Mouse (Mus musculus) adrenal gland, adult 2 months (tissue): ENCODE measurements around the gene Tbc1d16. TPM values are rescaled to one million over a fixed set of nuclear protein-coding genes. Genes with fewer than 3 reads are reported as not detected.

Experiments used
- DNase-seq: peaks from one replicate; pipeline ENCODE4 v3.0.0; 2021
- polyA plus RNA-seq: library from polyadenylated mRNA; depleted of rRNA; stranded (reverse); fragments of >200 nt; gene quantifications from 2 replicates; pipeline ENCODE4 v1.2.3, GENCODE M21; 2012
- total RNA-seq, 2 experiments: library from RNA; stranded (reverse); gene quantifications; 2 replicates each; pipeline ENCODE4 v1.2.3; 2021

Tbc1d16 gene
- total and polyA plus RNA-seq, 3 experiments: 6.2 to 24.5 (median 12.8) TPM

DNA sequence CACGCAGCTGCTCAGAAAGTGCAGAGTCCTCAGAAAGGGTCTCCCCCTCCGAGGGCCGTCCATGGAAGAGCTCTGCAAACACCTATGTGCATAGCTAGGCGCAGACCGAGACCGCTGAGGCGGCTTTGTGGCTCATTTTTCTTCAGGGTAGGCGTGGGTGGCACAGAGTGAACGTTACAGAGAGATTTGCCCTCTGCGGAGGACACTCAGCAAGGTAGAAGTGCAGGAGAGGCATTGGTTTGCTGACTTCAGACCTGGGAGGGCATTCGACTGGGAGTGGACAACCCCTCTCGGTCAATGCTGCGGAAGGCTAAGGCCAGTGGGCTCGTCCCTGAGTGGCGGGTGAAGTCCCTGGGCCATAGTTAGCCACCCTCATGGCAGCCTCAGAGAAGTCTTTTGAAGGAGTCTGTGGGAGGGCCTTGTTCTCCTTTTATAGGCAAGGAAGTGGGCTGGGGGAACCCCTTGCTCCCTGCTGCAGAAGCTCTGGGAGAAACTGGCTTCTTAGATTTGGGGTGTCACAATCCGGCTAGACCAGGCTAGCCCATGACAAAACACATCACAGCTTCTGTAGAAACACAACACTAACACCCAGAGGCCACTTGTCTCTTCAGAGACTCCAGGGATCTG is 84.8 kb downstream of the Tbc1d16 start:
- DNase-seq: no peak

DNA sequence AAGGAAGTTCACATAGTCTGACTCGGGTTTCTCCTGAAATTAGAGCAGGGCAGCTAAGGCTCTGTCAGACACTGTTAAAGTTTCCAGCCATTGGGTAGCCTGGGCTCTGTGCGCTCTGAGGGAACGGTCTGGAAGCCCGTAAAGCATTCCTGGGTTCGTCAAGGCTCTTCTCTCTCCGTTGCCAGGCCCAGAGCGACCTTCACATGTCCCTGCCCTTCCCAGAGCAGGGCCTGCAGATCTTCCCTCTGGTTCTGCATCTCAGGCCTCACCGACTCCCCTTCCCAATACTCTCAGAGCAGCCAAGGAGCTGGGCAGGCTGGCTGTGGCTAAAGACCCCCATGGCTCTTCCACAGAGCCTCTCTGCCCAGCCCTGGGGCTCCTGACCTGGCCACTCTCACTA is 85.7 kb downstream of the Tbc1d16 start:
- peak; percentile 64 for DNase-seq

DNA sequence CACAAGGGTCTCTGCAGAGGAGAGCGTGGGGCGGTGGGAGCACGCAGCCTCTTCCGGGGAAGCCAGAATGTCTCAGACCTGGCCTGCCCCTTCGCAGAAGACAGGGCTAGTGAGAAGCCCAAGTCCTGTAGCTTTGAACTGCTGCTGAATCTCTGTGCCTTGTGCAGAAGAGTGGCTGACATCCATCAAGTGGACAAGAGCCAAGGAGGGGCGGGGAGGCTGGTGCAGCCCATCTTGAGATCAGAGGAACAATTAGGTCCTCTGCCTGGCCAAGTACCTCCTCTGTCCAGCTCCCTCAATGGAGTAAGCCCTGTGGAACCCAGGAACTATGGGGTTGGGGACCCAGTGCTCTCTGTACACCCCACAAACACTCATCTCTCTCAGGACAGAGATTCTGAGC is 89.3 kb downstream of the Tbc1d16 start:
- DNase-seq: no peak

DNA sequence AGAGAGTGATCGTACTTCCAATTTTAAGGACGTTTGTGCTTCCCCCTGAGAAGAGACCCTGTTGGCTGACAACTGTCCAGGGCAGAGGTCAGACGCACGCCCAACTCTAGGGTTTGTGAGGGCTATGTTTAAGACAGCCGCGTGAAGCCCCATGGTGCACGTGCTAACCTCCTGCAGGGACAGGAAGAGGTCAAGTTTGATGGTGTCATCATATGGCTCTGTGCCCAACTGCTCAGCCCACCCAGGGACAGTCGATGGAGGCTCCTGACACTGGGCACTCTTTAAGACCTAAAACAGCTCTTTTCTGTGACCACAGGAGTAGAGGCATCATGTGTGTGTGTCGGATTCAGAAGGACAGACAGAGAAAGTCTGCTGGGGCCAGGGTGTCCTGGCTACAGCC is 90.1 kb downstream of the Tbc1d16 start:
- no peak for DNase-seq

DNA sequence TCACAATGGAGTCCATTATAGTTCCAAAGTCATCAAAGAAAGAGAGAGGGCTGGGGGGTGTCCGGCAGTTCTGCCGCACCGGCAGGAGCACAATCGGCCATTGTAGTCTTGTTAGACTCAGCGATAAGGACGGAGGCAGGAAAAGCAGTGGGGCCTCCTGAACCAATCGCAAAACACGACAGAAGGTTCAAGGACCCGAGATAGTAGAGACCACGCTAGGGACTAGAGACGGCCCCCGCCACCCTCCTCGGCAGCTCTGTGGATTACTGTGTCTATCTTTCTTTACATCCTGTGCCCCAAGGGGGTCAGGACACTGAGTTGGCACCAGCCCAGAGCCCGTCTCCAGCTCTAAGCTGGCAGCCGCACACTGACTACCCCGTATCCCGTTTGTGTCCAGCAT is 93.7 kb downstream of the Tbc1d16 start:
- no peak for DNase-seq

DNA sequence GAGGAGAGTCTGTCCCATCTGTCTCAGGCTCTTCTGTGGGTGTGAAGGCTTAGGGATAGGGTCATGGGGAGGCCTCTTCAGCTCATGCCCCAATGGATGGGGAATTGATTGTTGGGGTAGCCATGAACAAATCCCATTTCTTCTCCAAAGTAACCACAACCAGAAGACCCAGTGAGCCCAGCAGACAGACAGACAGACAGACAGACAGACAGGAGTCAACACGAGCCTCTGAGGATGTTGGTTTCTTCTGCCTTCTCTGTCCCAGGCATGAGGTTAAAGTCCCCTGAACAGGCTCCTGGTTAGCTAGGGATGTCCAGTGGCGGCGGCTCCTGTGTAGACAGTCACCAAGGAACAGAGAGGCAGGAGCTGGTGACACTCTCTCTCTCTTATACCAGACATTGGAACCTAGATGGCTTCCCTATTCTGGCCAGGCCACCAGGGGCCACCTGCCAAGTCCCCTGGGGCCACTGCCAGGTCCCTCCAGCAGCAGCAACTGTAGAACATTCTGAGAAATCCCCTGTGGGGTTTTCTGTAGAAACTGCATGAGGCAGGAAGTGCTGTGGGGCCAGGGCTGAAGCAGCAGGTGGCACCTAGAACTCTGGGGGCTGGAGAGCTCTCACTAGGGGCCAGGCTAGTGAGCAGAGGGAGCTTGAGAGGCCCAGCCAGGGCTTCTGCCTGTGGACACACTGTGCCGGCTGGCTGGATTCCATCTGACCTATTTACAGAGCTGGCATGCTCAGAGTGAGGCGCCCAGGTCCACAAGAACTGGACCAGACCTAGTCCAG is 94.7 kb downstream of the Tbc1d16 start:
- peak; percentile 89 for DNase-seq

DNA sequence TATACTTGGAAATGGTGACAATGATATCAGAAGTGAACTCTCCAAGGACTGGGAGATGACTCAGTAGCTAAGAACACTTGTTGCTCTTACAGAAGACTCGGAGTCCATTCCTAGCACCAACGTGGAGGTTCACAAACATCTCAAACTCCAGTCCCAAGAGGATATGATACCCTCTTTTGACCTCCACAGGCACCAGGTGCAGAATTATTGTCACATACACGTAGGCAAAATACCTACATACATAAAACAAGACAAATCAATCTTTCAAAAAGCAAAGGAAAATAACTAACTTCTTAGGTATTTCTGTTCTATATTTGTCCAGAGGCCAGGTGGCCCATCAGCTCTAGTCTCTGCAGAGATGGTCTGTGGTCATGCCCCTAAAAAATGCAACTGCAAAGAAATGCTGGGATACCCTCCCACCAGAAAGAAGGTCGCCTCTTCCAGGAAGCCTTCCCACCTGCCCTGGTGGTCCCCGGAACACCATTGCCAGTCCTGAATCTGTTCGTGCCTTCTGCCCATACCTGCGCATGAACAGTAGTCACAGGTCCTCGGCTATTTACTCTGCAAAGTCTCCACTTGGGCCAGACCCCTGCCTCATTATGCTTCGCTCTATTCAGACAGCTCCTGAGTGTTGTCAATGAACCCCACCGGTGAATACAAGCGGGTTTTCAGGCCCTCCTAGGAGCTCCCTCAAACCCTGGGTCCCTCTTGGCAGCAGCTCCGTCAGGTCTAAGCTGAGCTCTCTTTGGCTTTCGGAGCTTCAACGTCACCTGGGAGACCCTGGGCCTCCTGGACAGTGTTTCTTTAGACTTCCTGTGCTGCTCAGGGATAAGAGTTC is 95.9 kb downstream of the Tbc1d16 start:
- no peak for DNase-seq

DNA sequence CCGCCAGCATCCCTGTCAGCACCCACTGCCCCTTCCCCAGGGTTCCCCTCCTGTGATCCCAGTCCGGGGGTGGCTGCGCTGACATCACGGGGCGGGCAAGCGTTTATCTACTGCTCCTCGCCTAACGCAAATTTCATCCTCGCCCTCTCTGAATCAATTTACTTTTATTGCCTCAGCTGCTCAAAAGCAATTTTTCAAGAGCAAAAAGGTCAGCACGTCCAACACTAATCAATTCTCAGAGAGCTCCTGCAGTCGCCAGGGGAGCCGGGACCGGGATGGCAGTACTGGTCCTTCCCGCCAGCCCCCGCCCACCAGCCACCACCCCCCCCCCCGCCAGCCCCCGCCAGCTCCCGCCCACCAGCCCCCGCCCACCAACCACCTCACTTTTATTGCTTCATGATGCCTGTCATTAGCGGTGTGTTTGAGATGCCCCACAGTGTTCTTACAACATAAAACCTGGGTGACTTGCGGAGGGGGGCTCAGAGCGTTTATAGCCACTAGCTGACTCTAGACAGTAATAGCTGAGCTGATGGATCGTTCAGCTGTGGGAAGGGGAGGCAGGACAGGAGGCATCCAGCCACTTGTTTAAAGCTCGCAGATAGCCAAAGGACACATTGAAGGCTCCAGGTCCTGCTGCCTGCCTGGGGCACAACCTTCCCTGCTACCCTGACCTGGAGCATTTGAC is 98.1 kb downstream of the Tbc1d16 start:
- no peak for DNase-seq

DNA sequence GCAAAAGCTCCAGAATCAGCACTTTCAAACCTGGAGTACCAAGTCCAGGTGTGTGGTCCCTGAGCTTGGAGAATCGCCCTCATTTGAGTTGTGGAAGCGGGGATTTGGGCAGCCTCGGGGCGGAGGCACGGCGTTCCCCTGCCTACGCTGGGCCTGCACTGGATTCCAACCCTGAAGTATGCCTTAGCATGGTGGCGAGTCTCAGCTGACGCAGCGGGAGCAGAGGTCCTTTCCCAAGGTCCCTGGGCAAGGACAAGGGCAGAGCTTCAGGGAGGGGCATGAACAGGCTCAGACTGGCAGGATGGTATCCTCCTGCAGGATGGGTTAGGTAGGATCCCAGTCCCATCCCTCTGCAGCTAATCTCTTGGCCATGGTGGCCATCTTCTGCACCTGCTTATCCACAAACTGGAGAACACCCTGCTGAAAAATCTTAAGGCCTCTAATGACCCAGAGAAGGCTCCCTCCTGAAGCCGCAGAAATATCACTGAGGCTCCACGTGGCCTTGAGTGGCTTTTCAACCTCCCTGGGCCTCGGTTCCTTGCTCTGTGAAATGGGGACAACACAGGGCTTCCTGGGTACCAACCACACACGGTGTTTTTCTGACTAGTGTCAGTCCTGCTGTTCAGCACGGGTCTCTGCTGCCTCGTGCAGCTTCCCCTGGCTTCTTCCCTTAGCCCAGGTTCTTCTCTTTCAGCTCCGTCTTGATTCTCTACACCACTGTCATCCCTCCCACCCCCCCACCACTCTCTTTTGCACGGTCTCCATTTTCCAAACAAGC is 98.8 kb downstream of the Tbc1d16 start:
- peak; percentile 88 for DNase-seq

DNA sequence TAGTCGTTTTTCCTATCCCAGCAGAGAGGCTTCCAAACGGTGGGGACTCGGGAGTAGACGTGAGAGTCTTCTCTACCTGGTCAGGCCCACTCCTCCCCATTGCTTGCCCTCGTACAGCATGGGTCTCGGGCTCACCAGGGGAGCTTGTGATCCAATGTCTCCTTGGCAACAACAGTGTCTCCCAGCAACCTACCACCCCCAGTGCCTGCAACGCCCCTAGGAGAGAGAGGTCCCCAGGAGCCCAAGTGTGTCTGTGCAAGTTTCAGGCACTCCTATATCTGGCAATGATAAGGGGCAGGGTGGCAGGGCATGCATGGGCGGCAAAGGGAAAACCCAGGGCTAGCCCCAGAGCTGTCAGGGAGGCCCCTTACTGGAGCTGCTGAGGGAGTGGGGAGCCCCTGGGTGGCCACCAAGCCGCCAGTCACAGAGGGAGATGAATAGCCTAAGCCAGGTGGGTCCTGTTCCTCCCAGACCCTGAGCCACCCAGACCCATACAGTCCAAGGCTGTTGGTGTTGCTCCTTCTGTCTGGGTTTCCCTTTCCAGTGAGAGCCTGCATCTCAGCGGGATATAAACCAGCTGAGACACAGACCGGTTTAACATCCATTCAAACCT is 99.5 kb downstream of the Tbc1d16 start:
- DNase-seq: no peak

DNA sequence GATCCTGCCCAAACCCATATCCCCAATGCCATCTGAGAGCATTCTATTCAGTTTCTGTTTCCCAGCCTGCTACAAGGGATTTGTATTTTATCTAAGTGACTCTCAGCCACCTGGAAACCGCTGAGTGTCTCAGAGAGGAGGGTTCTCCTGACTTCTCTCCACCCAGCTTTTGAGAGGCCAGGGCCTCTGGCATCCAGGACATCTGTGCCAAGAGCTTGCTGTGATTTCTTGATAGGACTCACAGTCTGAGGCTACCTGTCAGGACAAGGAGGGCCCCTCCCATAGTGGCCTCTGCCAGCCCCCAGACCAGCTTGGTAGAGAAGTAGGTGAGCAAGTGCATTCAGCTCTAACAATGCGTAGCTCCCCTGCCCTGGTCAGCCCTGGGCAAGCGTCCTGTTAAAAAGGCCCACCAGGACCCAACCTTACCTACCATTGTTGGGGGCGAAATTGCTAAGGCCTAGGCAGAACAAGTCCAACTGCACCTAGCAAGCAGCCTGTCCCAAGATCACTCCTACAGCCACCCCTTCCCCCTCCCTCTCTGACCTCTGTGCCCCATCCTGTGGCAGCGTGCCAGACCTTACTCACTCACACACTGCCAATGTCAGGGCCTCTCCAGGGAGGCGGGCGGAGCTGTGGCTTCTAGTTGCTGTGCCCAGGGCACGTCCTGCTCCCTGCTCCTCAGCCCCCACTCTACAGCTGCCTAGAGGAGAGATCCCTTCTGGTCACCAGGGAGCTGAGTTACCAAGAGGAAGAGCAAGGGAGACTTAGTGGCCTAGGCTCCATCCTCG is 100.4 kb downstream of the Tbc1d16 start:
- peak; percentile 97 for DNase-seq

DNA sequence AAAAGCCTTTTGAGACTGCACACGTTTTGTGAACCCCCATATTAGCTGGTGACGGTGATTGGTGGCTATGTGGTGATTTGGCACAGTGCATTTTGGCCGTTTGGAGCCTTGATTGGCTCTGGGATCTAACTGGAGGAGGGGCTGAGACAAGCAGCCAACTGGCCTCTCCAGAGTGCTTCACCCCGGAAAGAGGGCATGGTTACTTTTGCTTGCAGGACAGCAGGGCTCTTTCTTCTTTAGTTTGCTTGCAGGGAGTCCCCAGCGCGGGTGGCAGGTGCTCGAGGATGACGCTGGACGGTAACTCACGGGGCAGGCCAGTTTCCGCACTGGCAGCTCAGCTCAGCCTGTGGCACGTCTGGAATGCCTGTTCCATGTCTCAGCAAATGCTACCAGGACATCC is 101.2 kb downstream of the Tbc1d16 start:
- peak; percentile 78 for DNase-seq

DNA sequence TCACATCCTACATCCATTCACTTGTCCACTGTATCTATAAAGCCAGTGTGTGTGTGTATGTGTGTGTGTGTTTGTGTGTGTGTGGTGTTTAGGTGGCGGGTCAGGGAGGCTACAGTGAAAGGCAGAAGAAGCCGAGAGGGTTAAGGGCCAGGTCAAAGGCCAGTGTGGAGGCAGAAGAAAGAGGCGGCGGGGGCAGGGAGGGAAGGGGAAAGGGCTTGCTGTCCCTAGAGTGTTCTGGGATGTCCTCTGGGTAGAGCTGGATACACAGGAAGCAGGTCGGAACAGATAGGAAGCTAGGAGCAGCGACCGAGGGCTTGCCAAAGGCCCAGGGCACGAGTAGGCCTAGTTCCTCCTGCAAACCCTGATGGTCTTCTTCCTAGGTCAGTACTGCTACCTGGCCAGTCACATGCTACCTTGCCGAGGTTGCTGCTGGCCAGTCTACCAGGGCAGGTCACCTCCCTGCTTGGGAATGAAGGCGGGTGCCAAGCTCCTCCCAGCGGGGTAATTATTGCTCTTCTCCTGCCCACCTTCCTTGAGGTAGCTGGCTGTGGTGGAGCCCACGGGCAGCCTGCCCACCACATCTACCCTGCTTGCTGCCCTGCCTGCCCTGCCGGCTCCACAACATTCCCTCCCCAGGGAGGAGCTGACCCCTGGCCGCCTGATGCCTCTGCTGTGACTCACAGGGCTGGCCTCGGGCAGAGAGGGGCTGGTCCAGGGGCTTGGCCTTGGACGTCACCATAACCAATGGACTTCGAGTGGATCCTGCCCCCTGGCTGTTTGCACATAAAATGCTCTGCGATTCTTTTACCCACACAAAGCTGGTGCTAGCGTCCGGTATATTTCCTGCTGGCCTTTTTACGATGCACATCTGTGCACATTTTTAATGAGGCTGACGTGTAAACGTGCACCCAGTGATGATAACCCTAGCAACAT is 102.1 kb downstream of the Tbc1d16 start:
- DNase-seq: peak; percentile 98

DNA sequence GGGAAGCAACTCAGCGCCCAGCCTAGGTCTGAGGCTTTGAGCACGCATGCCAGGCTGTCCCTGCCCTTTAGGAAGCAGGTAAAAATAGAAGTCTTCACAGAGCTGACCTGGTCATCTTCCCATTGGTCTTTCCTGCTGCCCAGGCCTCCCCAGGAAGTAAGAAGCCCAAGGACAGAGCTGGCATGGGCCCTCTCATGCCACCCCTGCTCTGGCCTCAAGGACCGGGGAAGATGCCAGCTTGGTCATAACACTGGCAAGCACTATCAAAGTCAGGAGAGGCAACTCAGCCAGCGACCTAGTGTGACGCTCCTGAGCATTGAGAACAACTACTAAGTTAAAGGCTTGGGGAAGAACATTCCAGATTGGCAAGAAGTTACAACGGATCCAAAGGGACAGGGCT is 103.8 kb downstream of the Tbc1d16 start:
- DNase-seq: peak; percentile 94

DNA sequence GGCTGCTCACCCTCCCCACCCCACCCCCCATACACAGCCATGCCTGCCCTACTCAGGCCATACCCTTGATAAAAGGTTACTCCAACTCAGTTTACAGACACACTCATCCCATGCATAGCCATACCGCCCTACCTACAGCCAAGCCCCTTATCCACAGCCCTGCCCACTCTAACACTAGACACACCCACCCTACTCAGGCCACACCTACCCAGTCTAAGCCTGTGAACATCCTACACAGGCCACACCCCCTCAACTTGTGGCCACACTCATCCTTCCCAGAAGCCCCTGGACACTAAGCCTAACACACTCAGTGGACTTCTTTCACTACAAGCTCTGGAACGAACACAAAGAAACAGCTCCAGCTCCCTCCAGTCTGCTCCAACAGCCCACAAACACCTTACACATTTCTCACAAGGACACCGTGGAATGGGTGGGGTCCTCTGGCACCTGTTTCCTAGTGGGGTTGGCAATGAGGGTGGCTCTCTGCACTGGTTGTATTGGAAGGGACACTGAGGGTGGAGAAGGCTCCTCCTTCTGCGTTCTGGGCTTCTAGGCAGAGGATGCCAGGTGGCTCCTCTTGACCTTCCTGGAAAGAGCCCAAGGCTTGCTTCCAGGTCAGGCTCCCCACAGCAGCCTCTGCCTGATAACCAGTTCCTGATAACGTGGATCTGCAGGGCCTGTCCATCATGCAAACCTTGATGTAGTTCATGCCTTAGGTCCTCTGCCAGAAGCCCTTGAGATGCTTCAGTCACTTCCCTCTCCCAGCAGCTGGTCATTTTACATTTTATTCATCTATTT is 104.6 kb downstream of the Tbc1d16 start:
- DNase-seq: no peak

DNA sequence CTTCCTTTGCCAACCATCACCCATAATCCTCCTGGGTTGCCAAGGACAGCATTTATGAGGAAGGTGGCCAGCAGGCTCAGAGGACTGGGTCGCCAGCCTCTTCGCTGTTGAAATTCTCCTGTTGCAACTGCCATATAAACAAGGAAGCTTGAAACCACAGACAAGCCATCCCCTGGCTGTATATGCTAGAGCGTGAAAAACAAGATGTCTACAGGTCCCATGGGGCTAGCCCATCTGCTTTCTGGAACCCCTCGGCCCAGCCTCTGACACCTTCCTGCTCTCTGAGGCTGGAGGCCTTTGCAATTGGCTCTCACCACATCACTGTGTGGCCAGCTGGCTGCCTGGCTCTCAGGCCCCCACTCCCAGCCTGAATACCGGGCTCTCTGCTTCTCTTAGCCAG is 105.9 kb downstream of the Tbc1d16 start:
- DNase-seq: peak; percentile 4

DNA sequence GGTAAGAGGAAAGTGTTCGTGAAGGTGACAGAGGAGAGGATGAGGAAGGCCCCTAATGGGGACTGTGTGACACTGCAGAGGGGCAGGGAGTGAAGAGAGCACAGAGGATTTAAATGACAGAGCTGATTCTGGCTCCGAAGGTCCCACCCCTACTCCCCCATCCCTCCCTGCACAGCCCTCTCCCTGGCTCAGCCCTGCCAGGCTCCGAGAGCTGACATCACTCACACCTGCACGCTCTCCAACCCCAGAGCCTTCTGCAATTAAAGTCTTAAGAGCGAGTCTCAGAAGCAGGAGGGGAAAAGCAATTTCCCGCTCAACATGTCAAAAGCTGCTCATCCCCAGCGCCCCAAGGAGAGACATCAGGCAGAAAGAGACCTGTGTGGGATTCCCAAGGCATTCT is 109.4 kb downstream of the Tbc1d16 start:
- DNase-seq: no peak

DNA sequence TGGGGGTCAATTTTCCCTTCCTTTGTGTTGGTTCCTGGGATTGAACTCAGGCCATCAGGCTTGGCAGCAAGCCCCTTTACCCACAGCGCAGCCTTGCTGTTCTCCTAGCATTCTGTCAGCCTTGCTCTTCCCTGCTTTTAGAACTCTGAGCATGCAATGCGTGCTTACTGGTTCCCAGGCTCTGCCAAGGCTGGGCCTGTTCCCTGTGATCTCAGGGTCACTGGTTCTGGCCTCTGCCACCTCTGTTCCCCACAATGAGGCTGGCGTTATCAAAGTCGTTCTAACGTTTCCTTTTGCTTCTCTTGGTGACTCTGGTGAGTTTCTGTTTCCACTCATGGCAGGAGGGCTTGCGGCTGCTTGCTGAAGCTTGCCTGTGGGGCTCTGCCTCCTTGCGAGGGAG is 110.4 kb downstream of the Tbc1d16 start:
- DNase-seq: peak; percentile 68
